Mouse (Mus musculus) limb, embryonic 13.5 days (tissue): ENCODE measurements around the gene Abcd3. TPM values are rescaled to one million over a fixed set of nuclear protein-coding genes. Genes with fewer than 3 reads are reported as not detected.
A peak's percentile ranks its signal among the peaks of the same experiment; 100 is the strongest.
"Not testable (repeated sequence)": the region's sequence is repeated elsewhere in the genome, so short reads cannot be mapped to it uniquely, and the experiment has no call there.

Experiments
- ATAC-seq: fragments of 200-750 bp; cut with Nextera tagmentation; 2 replicates; pipeline ENCODE4 v1.8.0; 2017; ENCODE audit warnings: low read depth, moderate number of reproducible peaks, moderate TSS enrichment; ENCODE audit not compliant: low FRiP score
- H3K27ac ChIP-seq: fragments of 300-500 bp; sonication (generic); 2 replicates; pipeline ENCODE4 v1.5.1; 2015; ENCODE audit warnings: inconsistent platforms, mild to moderate bottlenecking, moderate library complexity
- H3K27me3 ChIP-seq: fragments of 300-500 bp; sonication (generic); 2 replicates; pipeline ENCODE4 v1.6.1; 2015; ENCODE audit warnings: mild to moderate bottlenecking, inconsistent platforms
- H3K36me3 ChIP-seq: fragments of 300-500 bp; sonication (generic); 2 replicates; pipeline ENCODE4 v1.6.1; 2015; ENCODE audit warnings: inconsistent platforms, mild to moderate bottlenecking, moderate library complexity
- H3K4me1 ChIP-seq: fragments of 300-500 bp; sonication (generic); 2 replicates; pipeline ENCODE4 v1.6.1; 2015; ENCODE audit warnings: inconsistent platforms
- H3K4me2 ChIP-seq: fragments of 300-500 bp; sonication (generic); replicated peaks from 2 replicates; pipeline ENCODE4 v1.6.1; 2015; ENCODE audit warnings: inconsistent platforms, mild to moderate bottlenecking, moderate library complexity
- H3K4me3 ChIP-seq: fragments of 300-500 bp; sonication (generic); 2 replicates; pipeline ENCODE4 v1.5.1; 2015; ENCODE audit warnings: moderate library complexity, mild to moderate bottlenecking, inconsistent platforms
- H3K9ac ChIP-seq: fragments of 300-500 bp; sonication (generic); 2 replicates; pipeline ENCODE4 v1.6.1; 2015; ENCODE audit warnings: mild to moderate bottlenecking, inconsistent platforms
- H3K9me3 ChIP-seq: fragments of 300-500 bp; sonication (generic); 2 replicates; pipeline ENCODE4 v1.6.1; 2016; ENCODE audit warnings: inconsistent platforms
- WGBS: fragments of 180-500 bp; shearing (Covaris S2); methylation state at CpG from one replicate; pipeline ENCODE4 v1.1.7; 2015; 5-methylcytosine and 5-hydroxymethylcytosine counted together
- polyA plus RNA-seq: library from polyadenylated mRNA; unstranded; fragments of >200 nt; fragmentation: Nextera tagmentation; extraction: Ambion mirVana; gene quantifications from 2 replicates; pipeline ENCODE4 v1.2.1, GENCODE M21; 2015

Abcd3 gene
- polyA plus RNA-seq, 1 experiment from 2014 or later: 58.7 TPM

DNA sequence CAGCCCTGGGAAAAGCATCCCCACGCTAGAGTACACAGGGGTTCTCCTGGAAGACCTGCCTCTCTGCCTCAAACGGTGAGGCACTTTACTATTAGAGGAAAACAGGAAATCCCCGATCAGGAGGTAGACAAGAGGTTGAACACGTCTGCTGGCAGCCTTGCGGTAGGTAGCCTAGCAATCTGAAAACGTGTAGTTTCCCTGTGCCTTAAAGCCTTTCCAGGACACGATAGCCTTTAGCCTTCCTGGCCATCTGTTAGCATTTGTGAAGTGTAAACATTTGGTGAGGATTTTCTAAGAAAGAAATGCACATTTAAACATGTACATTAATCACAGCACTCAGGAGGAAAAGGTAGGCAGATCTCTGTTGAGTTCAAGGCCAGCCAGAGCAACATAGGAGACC, 56.7 kb downstream of the Abcd3 start:
- no peak overlapping the region for H3K4me2 ChIP-seq
- no peak overlapping the region for H3K27ac ChIP-seq
- H3K4me3 ChIP-seq: no peak overlapping the region
- H3K4me1 ChIP-seq: no peaks in the 10 kb centered on the region
- H3K27me3 ChIP-seq: no peaks in the 10 kb centered on the region
- H3K9ac ChIP-seq: no peak overlapping the region
- H3K9me3 ChIP-seq: no peaks in the 10 kb centered on the region
- H3K36me3 ChIP-seq: peaks cover 21% of the 10 kb centered on the region
- no peak for ATAC-seq
- 50% methylated on average over 7 of the region's 7 CpGs for WGBS

DNA sequence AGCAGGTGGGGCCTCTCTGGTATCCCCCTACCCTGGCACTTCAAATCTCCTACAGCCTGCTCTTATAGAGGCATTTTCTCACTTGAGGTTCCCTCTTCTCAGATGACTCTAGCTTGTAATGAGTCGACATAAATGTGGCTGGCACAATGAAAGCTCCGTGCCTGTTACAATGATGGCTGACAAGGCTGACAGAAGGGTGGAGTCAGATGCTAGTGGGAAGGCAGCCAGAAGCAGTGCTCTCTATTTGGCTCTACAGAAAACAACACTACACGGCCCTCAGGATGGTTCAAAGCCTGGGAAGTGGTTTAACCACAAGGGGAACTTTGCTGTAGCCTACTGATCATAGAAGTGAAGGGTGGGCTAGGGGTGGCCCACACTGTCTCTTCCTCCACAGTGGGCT, 60.0 kb downstream of the Abcd3 start:
- H3K9ac ChIP-seq: no peak overlapping the region
- H3K4me2 ChIP-seq: no peak overlapping the region
- no peak for ATAC-seq
- H3K27ac ChIP-seq: no peak overlapping the region
- H3K27me3 ChIP-seq: no peaks in the 10 kb centered on the region
- H3K36me3 ChIP-seq: peaks cover 11% of the 10 kb centered on the region
- no peaks in the 10 kb centered on the region for H3K4me1 ChIP-seq
- 49% methylated on average over 3 of the region's 3 CpGs for WGBS
- no peaks in the 10 kb centered on the region for H3K9me3 ChIP-seq
- H3K4me3 ChIP-seq: no peak overlapping the region

DNA sequence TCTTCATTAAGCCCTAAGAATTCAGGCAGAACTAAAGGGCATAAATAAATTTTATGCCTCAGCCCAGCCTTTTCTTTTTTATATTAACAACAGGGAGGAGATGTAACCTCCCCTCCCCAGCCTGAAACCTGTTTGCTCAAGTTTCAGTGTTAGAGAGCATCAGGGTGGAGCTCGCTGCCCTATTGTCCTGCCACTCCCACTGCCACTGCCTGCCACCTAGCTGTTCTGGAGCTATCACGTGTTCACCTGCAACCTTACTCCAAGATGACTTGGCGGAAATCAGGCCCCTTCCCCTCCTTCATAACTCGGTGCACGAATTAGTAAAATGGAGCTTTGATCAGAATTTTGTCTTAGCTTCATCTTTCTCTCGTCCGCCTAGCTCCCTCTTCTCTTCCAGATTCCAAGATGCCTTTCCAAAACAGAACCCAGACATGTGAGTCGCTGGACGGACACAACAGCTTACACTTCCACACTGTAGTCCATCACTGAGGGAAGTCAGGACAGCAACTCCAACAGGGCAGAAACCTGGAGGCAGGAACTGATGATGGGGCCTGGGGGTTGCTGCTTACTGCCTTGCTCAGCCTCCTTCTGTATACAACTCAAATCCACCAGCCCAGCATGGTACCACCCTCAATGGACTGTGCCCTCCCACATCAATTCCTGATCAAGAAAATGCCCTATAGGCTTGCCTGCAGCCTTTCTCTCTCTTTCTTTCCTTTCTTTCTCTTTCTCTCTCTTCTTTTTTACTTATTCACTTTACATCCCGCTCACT, 60.6 kb downstream of the Abcd3 start:
- H3K4me2 ChIP-seq, H3K27me3 ChIP-seq, ATAC-seq, H3K4me3 ChIP-seq, H3K27ac ChIP-seq, H3K9ac ChIP-seq, H3K4me1 ChIP-seq, H3K9me3 ChIP-seq: not testable (repeated sequence)
- 77% methylated on average over 10 of the region's 10 CpGs for WGBS
- peaks cover 11% of the 10 kb centered on the region for H3K36me3 ChIP-seq

GRCm38 (mm10) chr3:121741186-121741848, 73.8 kb downstream of the Abcd3 start:
- ATAC-seq, H3K36me3 ChIP-seq, H3K4me2 ChIP-seq, H3K9me3 ChIP-seq, H3K27me3 ChIP-seq, H3K4me3 ChIP-seq, H3K27ac ChIP-seq, H3K9ac ChIP-seq, H3K4me1 ChIP-seq: not testable (repeated sequence)
- WGBS: 84% methylated on average over 4 of the region's 4 CpGs

DNA sequence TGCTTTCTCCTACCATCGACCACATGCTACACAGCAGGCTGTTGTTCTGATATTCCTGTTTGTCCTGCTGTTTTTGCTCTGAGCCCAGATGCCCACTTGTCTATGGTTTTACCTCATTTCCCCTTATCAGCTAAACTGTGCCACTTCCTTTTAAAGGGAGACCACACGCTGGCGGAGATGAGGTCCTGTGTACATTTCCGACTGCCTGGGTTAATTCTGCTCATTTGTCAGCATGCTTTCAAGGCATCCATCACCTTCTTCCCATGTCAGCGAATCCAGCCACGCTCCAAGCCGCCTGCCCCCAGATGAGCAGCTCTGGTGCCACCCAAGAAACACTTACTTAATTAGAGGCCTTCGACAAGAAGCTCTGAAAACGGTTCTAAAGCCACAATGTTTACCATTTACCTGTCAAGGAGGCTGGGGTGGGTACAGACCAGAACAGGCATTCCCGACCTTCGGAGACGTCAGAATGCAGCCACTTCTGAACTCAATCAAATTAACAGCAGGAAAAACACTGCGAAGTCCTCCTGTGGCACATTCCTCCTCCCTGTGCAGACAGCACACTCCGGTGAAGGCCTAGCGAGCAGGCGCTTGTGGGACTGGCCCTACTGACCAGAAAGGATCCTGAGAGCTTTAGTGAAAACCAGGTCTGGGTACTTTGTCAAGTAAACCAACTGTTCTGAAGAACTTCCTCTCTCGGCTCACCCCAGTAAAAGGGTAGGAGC, 75.5 kb downstream of the Abcd3 start:
- peaks cover 10% of the 10 kb centered on the region for H3K4me1 ChIP-seq
- no peak overlapping the region for H3K4me2 ChIP-seq
- no peak overlapping the region for H3K27ac ChIP-seq
- ATAC-seq: no peak
- no peak overlapping the region for H3K9ac ChIP-seq
- H3K36me3 ChIP-seq: no peaks in the 10 kb centered on the region
- peaks cover 5% of the 10 kb centered on the region; the same call in 1 of the 2 replicates for H3K9me3 ChIP-seq
- no peak overlapping the region for H3K4me3 ChIP-seq
- WGBS: 27% methylated on average over 17 of the region's 17 CpGs
- H3K27me3 ChIP-seq: no peaks in the 10 kb centered on the region

DNA sequence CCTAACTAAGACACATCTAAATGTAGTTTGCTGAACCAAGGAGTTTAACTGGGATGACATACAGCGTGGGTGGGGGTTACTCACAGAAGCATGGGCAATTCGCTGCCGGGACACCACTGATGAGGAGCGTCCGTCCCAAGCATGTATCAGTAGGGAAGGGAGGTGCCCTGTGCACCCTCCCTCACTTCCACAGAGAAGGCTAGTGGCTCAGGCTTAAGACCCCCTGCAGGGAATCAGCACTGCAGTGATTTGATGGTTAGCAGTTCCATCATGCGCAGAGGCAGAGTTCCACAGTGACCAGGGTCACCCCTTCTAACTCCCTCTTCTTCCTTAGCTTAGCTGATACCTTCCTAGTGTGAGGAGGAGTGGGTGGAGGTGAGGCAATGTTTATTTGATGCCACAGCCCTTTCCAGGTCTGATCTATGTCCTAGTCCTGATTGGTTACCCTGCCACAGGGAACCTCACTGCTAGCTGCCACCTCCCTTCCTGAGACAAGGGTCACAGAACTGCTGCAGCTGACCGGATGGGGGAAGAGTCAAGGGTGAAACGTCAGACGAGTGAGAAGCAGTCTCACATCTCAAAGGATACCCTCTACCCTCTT, 76.3 kb downstream of the Abcd3 start:
- 66% methylated on average over 9 of the region's 9 CpGs for WGBS
- no peaks in the 10 kb centered on the region for H3K9me3 ChIP-seq

DNA sequence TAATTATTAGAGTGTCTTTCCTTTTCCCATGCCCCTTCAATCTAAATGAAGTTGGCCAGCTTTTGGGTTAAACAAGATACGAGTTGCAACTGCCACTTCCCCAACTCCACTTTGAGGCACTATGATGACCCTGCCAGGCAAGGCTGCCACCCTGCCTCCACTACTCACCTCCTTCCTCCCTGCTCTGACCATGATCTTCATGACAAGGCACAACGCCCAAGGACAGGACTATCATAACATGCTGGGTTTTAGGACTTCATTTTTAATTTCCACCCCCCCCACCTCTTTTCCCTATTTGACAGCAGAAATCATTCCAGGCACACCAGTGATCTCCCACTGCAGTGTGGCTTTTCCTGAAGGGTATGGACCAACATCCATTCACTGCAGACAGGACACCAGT, 77.2 kb downstream of the Abcd3 start:
- Histone ChIP-seq H3K9ac (no peak overlapping the region), H3K27ac (no peak overlapping the region), H3K9me3 (no peaks in the 10 kb centered on the region), H3K36me3 (peaks cover 6% of the 10 kb centered on the region), H3K4me1 (peaks cover 10% of the 10 kb centered on the region), H3K4me2 (no peak overlapping the region), H3K27me3 (no peaks in the 10 kb centered on the region), H3K4me3 (no peak overlapping the region)
- no peak for ATAC-seq
- WGBS: 79% methylated on average over 2 of the region's 2 CpGs

More for the DNA sequence above, 76.3 kb downstream of the Abcd3 start:
- Histone ChIP-seq H3K27me3 (no peaks in the 10 kb centered on the region), H3K4me1 (peaks cover 10% of the 10 kb centered on the region), H3K4me2 (no peak overlapping the region), H3K27ac (no peak overlapping the region), H3K9ac (no peak overlapping the region), H3K4me3 (no peak overlapping the region), H3K36me3 (peaks cover 6% of the 10 kb centered on the region)
- ATAC-seq: no peak

DNA sequence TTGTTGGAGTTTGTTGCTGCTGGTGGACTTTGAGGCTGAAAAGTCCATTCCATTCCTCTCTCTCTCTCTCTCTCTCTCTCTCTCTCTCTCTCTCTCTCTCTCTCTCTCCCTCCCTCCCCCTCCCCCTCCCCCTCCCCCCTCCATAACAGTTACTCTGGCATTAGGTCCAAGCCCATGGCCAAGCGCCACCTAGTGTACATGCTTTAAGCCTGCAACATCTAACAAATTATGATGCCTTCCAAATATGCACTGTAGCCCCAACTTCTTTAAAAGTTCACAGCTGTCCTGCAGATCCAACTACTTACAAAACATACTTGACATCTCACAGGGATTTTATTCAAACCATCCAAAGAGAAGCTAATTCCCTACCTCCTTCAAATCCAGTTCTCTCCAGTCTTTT, 77.6 kb downstream of the Abcd3 start:
- no peaks in the 10 kb centered on the region for H3K9me3 ChIP-seq
- H3K4me1 ChIP-seq: peaks cover 10% of the 10 kb centered on the region
- no peak overlapping the region for H3K9ac ChIP-seq
- 24% methylated on average over 1 of the region's 1 CpGs for WGBS
- H3K4me3 ChIP-seq: no peak overlapping the region
- ATAC-seq: no peak
- no peak overlapping the region for H3K4me2 ChIP-seq
- H3K36me3 ChIP-seq: peaks cover 6% of the 10 kb centered on the region
- H3K27ac ChIP-seq: no peak overlapping the region
- H3K27me3 ChIP-seq: no peaks in the 10 kb centered on the region

- H3K36me3 ChIP-seq: peaks cover 12% of the 10 kb centered on the region
- no peak overlapping the region for H3K4me2 ChIP-seq
- H3K27me3 ChIP-seq: no peaks in the 10 kb centered on the region
- H3K27ac ChIP-seq: no peak overlapping the region
- no peak overlapping the region for H3K4me3 ChIP-seq
- WGBS: 38% methylated on average over 18 of the region's 18 CpGs
- H3K9me3 ChIP-seq: no peaks in the 10 kb centered on the region
- ATAC-seq: peak; percentile 81
- H3K4me1 ChIP-seq: peaks cover 10% of the 10 kb centered on the region
- H3K9ac ChIP-seq: no peak overlapping the region
These were observed 78.9 kb downstream of the Abcd3 start for GRCm38 (mm10) chr3:121736025-121736744.

DNA sequence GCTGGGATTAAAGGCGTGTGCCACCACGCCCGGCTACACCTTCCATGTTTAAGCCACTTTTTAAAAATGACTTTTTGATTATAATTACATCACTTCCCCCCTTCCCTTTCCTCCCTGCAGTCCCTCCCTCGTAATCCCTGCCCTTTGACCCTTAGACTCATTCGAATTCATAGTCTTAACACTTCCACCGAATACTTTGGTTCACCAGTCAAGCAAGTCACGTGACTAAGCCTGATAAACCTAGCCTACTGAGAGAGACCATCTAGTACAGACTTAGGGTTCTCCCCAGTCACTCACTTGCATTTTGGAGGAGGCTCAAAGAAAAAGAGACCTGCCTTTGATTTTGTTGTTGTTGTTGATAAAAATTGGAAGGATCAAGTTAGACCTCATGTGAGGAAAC, 79.6 kb downstream of the Abcd3 start:
- Histone ChIP-seq H3K27ac (no peak overlapping the region), H3K9me3 (no peaks in the 10 kb centered on the region), H3K4me2 (no peak overlapping the region), H3K36me3 (peaks cover 13% of the 10 kb centered on the region), H3K27me3 (no peaks in the 10 kb centered on the region), H3K4me3 (no peak overlapping the region), H3K4me1 (peaks cover 10% of the 10 kb centered on the region), H3K9ac (no peak overlapping the region)
- no peak for ATAC-seq
- 79% methylated on average over 7 of the region's 7 CpGs for WGBS

GRCm38 (mm10) chr3:121729678-121730077, 85.4 kb downstream of the Abcd3 start:
- Histone ChIP-seq H3K9me3 (no peaks in the 10 kb centered on the region), H3K9ac (no peak overlapping the region), H3K27ac (no peak overlapping the region), H3K4me2 (no peak overlapping the region), H3K36me3 (peaks cover 16% of the 10 kb centered on the region), H3K4me1 (peaks cover 3% of the 10 kb centered on the region; the same call in 1 of the 2 replicates), H3K27me3 (peaks cover 10% of the 10 kb centered on the region), H3K4me3 (no peak overlapping the region)
- WGBS: 85% methylated on average over 4 of the region's 4 CpGs
- no peak for ATAC-seq
